In the genomic region with DNA sequence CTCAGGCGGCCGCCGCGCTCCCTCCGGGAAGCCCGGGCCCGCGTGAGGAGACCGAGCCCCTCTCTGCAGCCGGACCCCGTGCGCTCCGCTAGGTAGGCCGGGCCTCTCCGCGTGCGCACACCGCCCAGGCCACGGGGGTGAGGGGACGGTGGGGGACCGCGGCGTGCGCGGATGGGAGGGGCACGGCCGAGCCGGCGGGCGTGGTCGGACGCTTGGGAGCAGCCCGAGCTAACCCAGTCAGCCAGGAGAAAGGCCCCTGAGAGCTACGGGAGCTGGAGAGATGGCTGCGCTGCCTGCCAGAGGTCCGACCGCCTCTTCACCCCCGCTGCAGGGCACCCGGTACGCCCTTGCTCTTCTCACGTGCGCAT, we compare ENCODE assay signal across 8 mouse cellular contexts. TPM values are rescaled to one million over a fixed set of nuclear protein-coding genes. Genes with fewer than 3 reads are reported as not detected.
DNase-seq lines count a peak whose midpoint lies in the region; ATAC-seq and TF ChIP-seq lines count a peak whose summit lies in the region.

No protein-coding gene starts in this region.

- H3K27ac ChIP-seq in midbrain, postnatal 0 days (ENCODE audit: low read depth, low read length): peak overlapping the region; percentile 95

- intact Hi-C loops in heart, postnatal 14 days (cut with DNase I): loop anchor here (2.0 to 10.0 kb wide), 3 partner anchors 19 to 1345 kb away; partner anchors contain the start of genes Aurka, Cstf1 and Gm20721

- peak; percentile 75 for ATAC-seq in frontal cortex, adult (ENCODE audit: low TSS enrichment)
- ATAC-seq in midbrain, postnatal 0 days (ENCODE audit: low FRiP score): peak; percentile 81

- H3K9me3 ChIP-seq in midbrain, postnatal 0 days (ENCODE audit: low read length): no peaks in the 10 kb centered on the region

- peak overlapping the region; percentile 78 for H3K4me2 ChIP-seq in midbrain, postnatal 0 days (ENCODE audit: low read depth, low read length, poor library complexity, severe bottlenecking)

- peaks cover 4% of the 10 kb centered on the region; the same call in 1 of the 2 replicates for H3K4me1 ChIP-seq in midbrain, postnatal 0 days (ENCODE audit: insufficient read depth, low read length)

- H3K9ac ChIP-seq in midbrain, postnatal 0 days (replicated peaks; ENCODE audit: low read length, poor library complexity, severe bottlenecking): peak overlapping the region; percentile 99

- no peak for TF ChIP-seq CTCF in midbrain, postnatal 0 days (IDR thresholded peaks at IDR 0.05)

- WGBS in midbrain, postnatal 0 days: under 1% methylated on average over 38 of the region's 42 CpGs

- DNase-seq in frontal cortex, postnatal 36 days (ENCODE audit: low spot score in 2 of 2): no peak
- DNase-seq in 416B (ENCODE audit: low read depth) (peak; percentile 70), liver (peak; percentile 91)
- peak; percentile 50 for DNase-seq in c-Kit-positive CD71-positive TER-119-negative erythroid progenitor cells, embryonic 14.5 days (ENCODE audit: low read depth)
- peak; percentile 64 to 75 for DNase-seq in heart, postnatal 14 days
- no peak for DNase-seq in midbrain, postnatal 0 days (ENCODE audit: low spot score)
- DNase-seq in cerebellum, postnatal 36 days: no peak

- H3K36me3 ChIP-seq in midbrain, postnatal 0 days (ENCODE audit: insufficient read depth, low read length): peaks cover 24% of the 10 kb centered on the region

- peak overlapping the region; percentile 96 for H3K4me3 ChIP-seq in midbrain, postnatal 0 days (ENCODE audit: low read depth, low read length)

- peaks cover 3% of the 10 kb centered on the region; the same call in 1 of the 2 replicates for H3K27me3 ChIP-seq in midbrain, postnatal 0 days (ENCODE audit: insufficient read depth, low read length)

RNA-seq across cellular contexts. Expression of gene Rae1, which starts 0.4 kb away (rescaled TPM):
- 10 to 100 TPM; 29.6 to 32.7 TPM for total RNA-seq in heart, postnatal 14 days (2021)
- 93.8 and 98.3 TPM in 2 replicates for total RNA-seq in midbrain, postnatal 0 days (2014; rRNA removed)
- polyA plus RNA-seq in midbrain, postnatal 0 days (2015; fragmentation: Nextera tagmentation; extraction: Ambion mirVana): 127 and 130 TPM in 2 replicates

RNA-seq across cellular contexts. Expression of gene Rbm38, which starts 20.0 kb away (rescaled TPM):
- total RNA-seq in heart, postnatal 14 days (2021): 100 to 1,000 TPM; 198 to 232 TPM
- total RNA-seq in midbrain, postnatal 0 days (2014; rRNA removed): 7.6 and 8.4 TPM in 2 replicates
- polyA plus RNA-seq in midbrain, postnatal 0 days (2015; fragmentation: Nextera tagmentation; extraction: Ambion mirVana): 7.3 and 7.4 TPM in 2 replicates

RNA-seq across cellular contexts. Expression of gene Spo11, which starts 22.8 kb away (rescaled TPM):
- under 1 TPM; 0.07 to 0.93 TPM for total RNA-seq in heart, postnatal 14 days (2021)
- 1.7 and 2.8 TPM in 2 replicates for total RNA-seq in midbrain, postnatal 0 days (2014; rRNA removed)
- polyA plus RNA-seq in midbrain, postnatal 0 days (2015; fragmentation: Nextera tagmentation; extraction: Ambion mirVana): 1.1 and 1.6 TPM in 2 replicates

Comparison
In these comparisons a context has a peak if more than half of its experiments do, and no peak if none do; other contexts are left out.
1. DNase-seq: peak in 416B (single experiment), c-Kit-positive CD71-positive TER-119-negative erythroid progenitor cells, embryonic 14.5 days (single experiment), heart, postnatal 14 days (2 of 2) and liver (single experiment); none in frontal cortex, postnatal 36 days (0 of 2), midbrain, postnatal 0 days (single experiment) and cerebellum, postnatal 36 days (0 of 2).
2. RNA of gene Rbm38, which starts 20.0 kb away (total RNA-seq): 198 to 232 TPM in heart, postnatal 14 days; 7.6 to 8.4 TPM in midbrain, postnatal 0 days; every median in the first group is over 10 times any median in the second.